Mouse (Mus musculus): Measurements from ENCODE around the gene Zbtb20. TPM values are rescaled to one million over a fixed set of nuclear protein-coding genes. Genes with fewer than 3 reads are reported as not detected.

The Zbtb20 gene
- polyA plus RNA-seq, 1 experiment, result 4.0 TPM

DNA sequence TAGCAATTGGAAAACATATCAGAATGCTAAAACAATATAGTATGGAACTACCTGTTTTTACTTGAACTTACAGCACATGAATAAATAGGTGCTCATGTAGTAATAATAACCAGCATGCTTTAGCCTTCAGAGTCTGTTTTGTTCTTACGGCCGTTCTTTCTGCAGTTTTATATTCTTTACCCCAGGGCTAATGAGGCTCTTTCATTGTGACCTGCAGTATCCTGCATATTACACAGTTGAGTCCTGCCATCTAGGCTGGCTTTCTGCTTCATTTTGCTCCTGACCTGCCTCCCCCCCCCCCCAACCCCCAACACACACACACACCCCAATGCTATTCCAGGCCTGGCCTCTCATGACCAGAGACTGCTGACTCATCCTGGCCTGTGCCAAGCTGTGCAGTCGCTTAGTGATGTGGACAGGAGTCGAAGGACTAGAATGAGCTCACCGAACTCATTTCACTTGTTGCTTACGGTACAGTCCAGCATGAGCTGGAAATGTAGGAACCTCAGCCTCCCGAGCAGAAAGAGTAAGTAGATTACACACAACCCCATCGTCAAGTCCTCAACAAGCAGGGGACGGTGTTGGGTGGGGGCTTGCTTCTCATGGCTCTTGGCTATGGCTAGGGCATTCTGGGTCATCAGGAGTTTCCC lies 487.1 kb downstream of the Zbtb20 start:
- Histone ChIP-seq H3K27me3 (ENCODE audit: control insufficient read depth, insufficient read depth, insufficient read length) (no peaks in the 10 kb centered on the region), H3K79me2 (ENCODE audit: control insufficient read depth, insufficient read depth) (peaks cover 47% of the 10 kb centered on the region), H3K36me3 (ENCODE audit: control insufficient read depth, insufficient read depth) (no peaks in the 10 kb centered on the region), H3K79me3 (ENCODE audit: low read depth) (peaks cover 31% of the 10 kb centered on the region), H3ac (ENCODE audit: control insufficient read depth, insufficient read length, low read depth) (peak overlapping the region; percentile 39), H3K4me3 (ENCODE audit: insufficient read depth, poor library complexity, severe bottlenecking) (peak overlapping the region; percentile 33)
- TF ChIP-seq USF1 (IDR thresholded peaks at IDR 0.05; ENCODE audit: low read depth), result no peak
- TF ChIP-seq CEBPB (IDR thresholded peaks at IDR 0.05; ENCODE audit: low read depth), result no peak
- TF ChIP-seq MYOG (IDR thresholded peaks at IDR 0.05; ENCODE audit: control insufficient read depth, extremely low read depth, insufficient read length), result no peak
- no peak for TF ChIP-seq MYOD1 (IDR thresholded peaks at IDR 0.05; ENCODE audit: control insufficient read depth, insufficient read length, low read depth)
- no peak for TF ChIP-seq CTCF (IDR thresholded peaks at IDR 0.05; ENCODE audit: control insufficient read depth, insufficient read depth, insufficient read length)
- peak; percentile 11 for TF ChIP-seq FOSL1 (IDR thresholded peaks at IDR 0.05; ENCODE audit: insufficient read depth, low read length, poor library complexity, severe bottlenecking)
- TF ChIP-seq MAX (IDR thresholded peaks at IDR 0.05), result no peak

DNA sequence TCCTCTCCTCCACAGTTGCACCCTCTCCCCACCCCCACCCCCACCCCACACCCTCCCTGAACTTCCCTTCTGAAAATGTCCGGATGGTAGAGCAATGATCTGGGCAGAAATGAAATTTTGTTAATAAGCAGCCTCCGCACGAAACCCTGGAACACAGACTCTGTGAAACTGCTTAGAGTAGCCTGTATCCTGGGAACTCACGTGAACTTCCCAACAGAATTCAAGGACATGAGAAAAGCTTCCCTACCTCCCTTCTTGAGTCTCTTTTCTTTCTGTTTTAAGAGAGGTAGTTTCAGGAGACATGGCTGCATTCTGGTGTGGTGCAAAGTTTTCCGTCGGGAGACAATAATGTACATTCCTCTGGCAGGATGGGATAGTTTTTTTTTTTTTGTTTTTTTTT lies 487.6 kb downstream of the Zbtb20 start:
- H3K27me3 ChIP-seq (ENCODE audit: control insufficient read depth, insufficient read depth, insufficient read length), result no peaks in the 10 kb centered on the region
- H3K36me3 ChIP-seq (ENCODE audit: control insufficient read depth, insufficient read depth), result no peaks in the 10 kb centered on the region
- TF ChIP-seq CEBPB (IDR thresholded peaks at IDR 0.05; ENCODE audit: low read depth), result no peak
- no peak for TF ChIP-seq MYOD1 (IDR thresholded peaks at IDR 0.05; ENCODE audit: control insufficient read depth, insufficient read length, low read depth)
- TF ChIP-seq MAX (IDR thresholded peaks at IDR 0.05), result no peak
- TF ChIP-seq USF1 (IDR thresholded peaks at IDR 0.05; ENCODE audit: low read depth), result no peak
- no peak for TF ChIP-seq MYOG (IDR thresholded peaks at IDR 0.05; ENCODE audit: control insufficient read depth, extremely low read depth, insufficient read length)
- no peak for TF ChIP-seq CTCF (IDR thresholded peaks at IDR 0.05; ENCODE audit: control insufficient read depth, insufficient read depth, insufficient read length)
- no peak for TF ChIP-seq FOSL1 (IDR thresholded peaks at IDR 0.05; ENCODE audit: insufficient read depth, low read length, poor library complexity, severe bottlenecking)
- H3K79me3 ChIP-seq (ENCODE audit: low read depth), result peaks cover 37% of the 10 kb centered on the region
- H3K79me2 ChIP-seq (ENCODE audit: control insufficient read depth, insufficient read depth), result peaks cover 52% of the 10 kb centered on the region
- peak overlapping the region; percentile 50 for H3ac ChIP-seq (ENCODE audit: control insufficient read depth, insufficient read length, low read depth)
- peak overlapping the region; percentile 33 for H3K4me3 ChIP-seq (ENCODE audit: insufficient read depth, poor library complexity, severe bottlenecking)

DNA sequence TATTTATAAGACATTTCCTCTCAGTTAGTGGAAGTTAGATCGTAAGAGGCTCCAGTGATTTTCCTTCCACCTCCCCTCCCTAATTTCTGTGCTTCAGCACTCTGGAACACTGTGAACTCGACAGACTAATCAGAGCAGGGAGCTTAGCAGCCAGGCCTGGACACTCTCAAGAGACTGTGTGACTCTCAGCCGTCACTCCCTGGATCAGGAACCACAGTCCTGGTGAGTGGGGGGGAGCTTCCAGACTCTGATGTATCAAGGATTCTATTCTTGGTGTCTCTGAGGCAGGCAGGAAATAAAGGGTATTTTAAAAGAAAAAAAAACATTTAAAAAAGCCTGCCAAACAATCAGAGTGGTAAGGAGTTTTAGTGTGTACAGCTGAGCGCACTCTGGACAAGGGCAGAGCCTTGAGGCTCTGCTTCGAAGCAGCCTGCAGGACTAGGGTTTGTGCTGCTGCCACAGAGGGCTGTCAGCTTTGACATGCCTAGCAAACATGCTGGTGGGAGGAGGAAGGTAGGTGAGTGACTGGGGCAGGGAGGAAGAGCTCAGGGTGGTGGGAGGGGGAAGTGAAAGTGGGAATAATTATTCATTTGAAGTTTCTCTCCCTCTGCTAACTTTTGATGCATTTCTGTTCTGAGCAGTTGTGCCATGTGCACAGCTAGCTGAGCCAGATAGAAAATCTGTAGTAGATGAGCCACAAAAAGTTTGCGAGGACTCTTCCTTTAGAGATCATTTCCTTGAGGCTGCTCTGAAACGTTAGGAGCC lies 488.3 kb downstream of the Zbtb20 start:
- TF ChIP-seq MAX (IDR thresholded peaks at IDR 0.05) (no peak), CTCF (IDR thresholded peaks at IDR 0.05; ENCODE audit: control insufficient read depth, insufficient read depth, insufficient read length) (no peak), USF1 (IDR thresholded peaks at IDR 0.05; ENCODE audit: low read depth) (no peak), MYOG (IDR thresholded peaks at IDR 0.05; ENCODE audit: control insufficient read depth, extremely low read depth, insufficient read length) (no peak), MYOD1 (IDR thresholded peaks at IDR 0.05; ENCODE audit: control insufficient read depth, insufficient read length, low read depth) (no peak), FOSL1 (IDR thresholded peaks at IDR 0.05; ENCODE audit: insufficient read depth, low read length, poor library complexity, severe bottlenecking) (no peak), CEBPB (IDR thresholded peaks at IDR 0.05; ENCODE audit: low read depth) (no peak)

DNA sequence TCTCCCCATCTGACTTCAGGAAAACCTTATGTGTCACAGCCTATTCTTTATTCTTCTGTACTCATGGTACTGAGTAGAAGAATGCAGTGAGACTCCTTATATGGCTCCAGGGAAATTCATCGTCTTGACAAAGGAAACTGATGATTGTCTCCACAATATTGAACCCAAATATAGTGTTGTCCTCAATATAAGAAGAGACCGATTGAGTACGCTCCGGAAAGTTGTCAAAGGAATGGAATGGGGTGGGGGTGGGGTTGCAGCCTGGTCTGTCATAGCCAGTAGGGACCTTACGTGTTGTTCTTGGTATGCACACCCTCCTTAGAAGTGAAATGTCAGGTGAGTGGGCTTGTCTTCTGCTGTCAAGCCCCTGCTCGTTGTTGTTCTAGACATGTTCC lies 488.8 kb downstream of the Zbtb20 start:
- H3K4me3 ChIP-seq (ENCODE audit: insufficient read depth, poor library complexity, severe bottlenecking), result no peak overlapping the region
- TF ChIP-seq FOSL1 (IDR thresholded peaks at IDR 0.05; ENCODE audit: insufficient read depth, low read length, poor library complexity, severe bottlenecking) (no peak), MAX (IDR thresholded peaks at IDR 0.05) (no peak), USF1 (IDR thresholded peaks at IDR 0.05; ENCODE audit: low read depth) (no peak), CTCF (IDR thresholded peaks at IDR 0.05; ENCODE audit: control insufficient read depth, insufficient read depth, insufficient read length) (no peak), MYOD1 (IDR thresholded peaks at IDR 0.05; ENCODE audit: control insufficient read depth, insufficient read length, low read depth) (no peak), CEBPB (IDR thresholded peaks at IDR 0.05; ENCODE audit: low read depth) (no peak), MYOG (IDR thresholded peaks at IDR 0.05; ENCODE audit: control insufficient read depth, extremely low read depth, insufficient read length) (no peak)
- H3K79me2 ChIP-seq (ENCODE audit: control insufficient read depth, insufficient read depth), result peaks cover 64% of the 10 kb centered on the region
- H3ac ChIP-seq (ENCODE audit: control insufficient read depth, insufficient read length, low read depth), result no peak overlapping the region
- no peaks in the 10 kb centered on the region for H3K36me3 ChIP-seq (ENCODE audit: control insufficient read depth, insufficient read depth)
- peaks cover 47% of the 10 kb centered on the region for H3K79me3 ChIP-seq (ENCODE audit: low read depth)
- H3K27me3 ChIP-seq (ENCODE audit: control insufficient read depth, insufficient read depth, insufficient read length), result no peaks in the 10 kb centered on the region

More for the DNA sequence above, 488.3 kb downstream of the Zbtb20 start:
- H3K79me2 ChIP-seq (ENCODE audit: control insufficient read depth, insufficient read depth), result peaks cover 58% of the 10 kb centered on the region
- H3K36me3 ChIP-seq (ENCODE audit: control insufficient read depth, insufficient read depth), result no peaks in the 10 kb centered on the region
- H3K27me3 ChIP-seq (ENCODE audit: control insufficient read depth, insufficient read depth, insufficient read length), result no peaks in the 10 kb centered on the region
- peak overlapping the region; percentile 33 for H3K4me3 ChIP-seq (ENCODE audit: insufficient read depth, poor library complexity, severe bottlenecking)
- peaks cover 42% of the 10 kb centered on the region for H3K79me3 ChIP-seq (ENCODE audit: low read depth)
- H3ac ChIP-seq (ENCODE audit: control insufficient read depth, insufficient read length, low read depth), result peak overlapping the region; percentile 60

DNA sequence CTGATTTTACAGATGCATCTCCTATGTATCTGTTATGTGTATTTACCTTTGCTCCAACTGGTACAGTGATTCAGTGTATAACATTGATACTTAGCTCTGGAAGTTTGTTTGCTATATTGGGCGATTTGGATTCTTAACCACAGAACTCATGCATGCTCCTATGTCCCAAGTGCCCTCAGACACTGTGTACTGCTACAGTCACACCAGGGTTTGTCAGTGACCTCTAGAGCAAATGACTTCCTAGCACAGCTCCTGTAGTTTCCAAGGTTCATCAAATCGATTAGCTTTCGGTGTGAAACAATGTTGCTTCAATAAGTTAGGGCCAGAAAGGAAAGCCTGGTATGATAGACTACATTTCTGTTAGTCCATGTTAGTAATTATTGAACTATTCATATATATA lies 489.6 kb downstream of the Zbtb20 start:
- no peaks in the 10 kb centered on the region for H3K36me3 ChIP-seq (ENCODE audit: control insufficient read depth, insufficient read depth)
- no peak overlapping the region for H3ac ChIP-seq (ENCODE audit: control insufficient read depth, insufficient read length, low read depth)
- no peaks in the 10 kb centered on the region for H3K27me3 ChIP-seq (ENCODE audit: control insufficient read depth, insufficient read depth, insufficient read length)
- peaks cover 48% of the 10 kb centered on the region for H3K79me3 ChIP-seq (ENCODE audit: low read depth)
- no peak overlapping the region for H3K4me3 ChIP-seq (ENCODE audit: insufficient read depth, poor library complexity, severe bottlenecking)
- H3K79me2 ChIP-seq (ENCODE audit: control insufficient read depth, insufficient read depth), result peaks cover 72% of the 10 kb centered on the region
- no peak for TF ChIP-seq MYOD1 (IDR thresholded peaks at IDR 0.05; ENCODE audit: control insufficient read depth, insufficient read length, low read depth)
- TF ChIP-seq USF1 (IDR thresholded peaks at IDR 0.05; ENCODE audit: low read depth), result no peak
- TF ChIP-seq FOSL1 (IDR thresholded peaks at IDR 0.05; ENCODE audit: insufficient read depth, low read length, poor library complexity, severe bottlenecking), result no peak

All from C2C12 (cell line).